Mouse (Mus musculus): ENCODE measurements around the gene Snai3. TPM values are rescaled to one million over a fixed set of nuclear protein-coding genes. Genes with fewer than 3 reads are reported as not detected.

The Snai3 gene
- total and polyA plus RNA-seq, 2 experiments from 2014 or later: 0.61 TPM; not detected in 1

DNA sequence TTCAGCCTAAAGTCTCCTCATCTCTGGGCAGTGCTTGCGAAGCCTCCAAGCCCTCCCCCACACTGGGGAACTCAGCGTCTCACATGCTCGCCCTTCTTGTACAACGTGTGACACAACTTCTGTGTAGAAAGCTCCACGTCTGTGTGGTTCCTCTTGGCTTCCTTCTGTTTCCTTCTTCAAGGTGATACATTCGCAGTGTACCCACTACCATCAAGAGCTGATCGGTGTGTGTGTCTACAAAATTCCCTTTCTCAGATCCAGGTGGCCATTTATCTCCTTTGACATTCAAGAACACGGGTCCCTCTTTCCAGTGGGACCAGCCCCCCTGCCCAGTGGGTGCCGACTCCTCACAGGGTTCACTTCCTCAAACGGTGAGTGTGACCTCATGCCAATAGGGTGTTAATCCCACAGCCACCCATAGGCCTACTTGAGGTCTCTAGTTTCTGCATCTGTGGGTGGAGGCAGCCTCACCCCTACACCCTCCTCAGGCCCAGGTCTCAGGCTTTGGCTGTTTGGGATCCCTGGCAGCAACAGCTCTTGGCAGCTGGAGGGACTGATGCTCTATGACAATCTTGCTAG is 30.4 kb downstream of the Snai3 start:
- Histone ChIP-seq H3K4me1 (ENCODE audit: control insufficient read depth, insufficient read depth) (peaks cover 7% of the 10 kb centered on the region; the same call in 1 of the 2 replicates), H3K4me2 (ENCODE audit: low read depth, low read length) (no peak overlapping the region), H3K27ac (ENCODE audit: low read depth) (no peak overlapping the region), H3K27me3 (ENCODE audit: control insufficient read depth, insufficient read depth, low read length) (no peaks in the 10 kb centered on the region), H3K4me3 (ENCODE audit: low read depth, low read length) (no peak overlapping the region), H3K9me3 (replicated peaks; ENCODE audit: control insufficient read depth, low read length) (no peaks in the 10 kb centered on the region), H3K36me3 (replicated peaks; ENCODE audit: control insufficient read depth, insufficient read depth, low read length) (peaks cover 19% of the 10 kb centered on the region; the same call in 1 of the 2 replicates), H3K9ac (replicated peaks; ENCODE audit: low read depth, low read length) (no peak overlapping the region)
- DNase-seq (ENCODE audit: low spot score) (no peak), ATAC-seq (ENCODE audit: insufficient read depth, low read depth) (no peak)
- TF ChIP-seq EP300 (IDR thresholded peaks at IDR 0.05; ENCODE audit: low read depth) (no peak), CTCF (IDR thresholded peaks at IDR 0.05; ENCODE audit: low read depth) (no peak)
- WGBS: 76% methylated on average over 10 of the region's 10 CpGs

DNA sequence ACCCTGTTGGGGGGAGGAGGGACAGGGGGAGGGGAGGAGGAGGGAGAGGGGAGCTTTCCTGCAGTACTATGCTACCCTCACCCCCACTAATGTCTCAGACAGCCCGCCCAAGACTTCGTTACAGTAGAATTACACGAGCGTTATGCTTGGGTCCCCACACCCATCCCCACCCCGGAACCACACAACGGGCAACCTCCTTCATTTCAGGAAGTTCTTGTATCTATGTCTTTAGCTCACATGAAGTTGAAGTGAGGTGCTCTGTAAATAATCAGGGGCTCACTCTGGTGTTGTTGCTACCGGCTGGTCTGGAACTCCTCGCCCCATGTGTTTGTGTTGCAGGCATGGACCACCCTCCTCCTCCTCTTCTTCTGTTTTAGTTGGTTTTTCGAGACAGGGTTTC is 32.4 kb downstream of the Snai3 start:
- Histone ChIP-seq H3K27me3 (ENCODE audit: control insufficient read depth, insufficient read depth, low read length) (no peaks in the 10 kb centered on the region), H3K27ac (ENCODE audit: low read depth) (no peak overlapping the region), H3K9ac (replicated peaks; ENCODE audit: low read depth, low read length) (no peak overlapping the region), H3K9me3 (replicated peaks; ENCODE audit: control insufficient read depth, low read length) (no peaks in the 10 kb centered on the region), H3K4me1 (ENCODE audit: control insufficient read depth, insufficient read depth) (peaks cover 13% of the 10 kb centered on the region; the same call in 1 of the 2 replicates), H3K36me3 (replicated peaks; ENCODE audit: control insufficient read depth, insufficient read depth, low read length) (peaks cover 19% of the 10 kb centered on the region; the same call in 1 of the 2 replicates), H3K4me3 (ENCODE audit: low read depth, low read length) (no peak overlapping the region), H3K4me2 (ENCODE audit: low read depth, low read length) (no peak overlapping the region)
- 88% methylated on average over 9 of the region's 9 CpGs for WGBS
- ATAC-seq (ENCODE audit: insufficient read depth, low read depth): no peak
- DNase-seq (ENCODE audit: low spot score): no peak
- TF ChIP-seq CTCF (IDR thresholded peaks at IDR 0.05; ENCODE audit: low read depth) (no peak), EP300 (IDR thresholded peaks at IDR 0.05; ENCODE audit: low read depth) (no peak)

DNA sequence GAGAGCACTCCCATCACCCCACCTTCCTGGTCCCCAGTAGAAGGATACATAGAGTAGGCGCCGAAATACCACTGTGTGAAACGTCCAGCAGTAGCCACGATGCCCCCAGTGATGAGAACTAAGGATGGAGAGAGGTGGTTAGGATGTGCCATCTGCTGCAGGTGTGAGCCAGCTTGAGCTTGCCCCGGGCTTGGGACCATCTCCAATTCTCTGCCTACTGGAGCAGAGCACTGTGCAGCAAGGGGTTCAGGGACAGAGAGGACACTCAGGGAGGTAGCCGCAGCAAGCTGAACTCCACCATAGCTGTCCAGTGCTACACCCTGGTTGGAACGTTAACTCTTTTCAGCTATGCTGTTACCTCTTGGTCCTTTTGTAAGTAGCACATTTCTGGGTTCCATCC is 32.9 kb downstream of the Snai3 start:
- Histone ChIP-seq H3K27ac (ENCODE audit: low read depth) (no peak overlapping the region), H3K36me3 (replicated peaks; ENCODE audit: control insufficient read depth, insufficient read depth, low read length) (peaks cover 19% of the 10 kb centered on the region; the same call in 1 of the 2 replicates), H3K4me1 (ENCODE audit: control insufficient read depth, insufficient read depth) (peaks cover 13% of the 10 kb centered on the region; the same call in 1 of the 2 replicates), H3K4me2 (ENCODE audit: low read depth, low read length) (no peak overlapping the region), H3K4me3 (ENCODE audit: low read depth, low read length) (no peak overlapping the region), H3K9ac (replicated peaks; ENCODE audit: low read depth, low read length) (no peak overlapping the region), H3K9me3 (replicated peaks; ENCODE audit: control insufficient read depth, low read length) (no peaks in the 10 kb centered on the region), H3K27me3 (ENCODE audit: control insufficient read depth, insufficient read depth, low read length) (no peaks in the 10 kb centered on the region)
- ATAC-seq (ENCODE audit: insufficient read depth, low read depth) (no peak), DNase-seq (ENCODE audit: low spot score) (no peak)
- TF ChIP-seq CTCF (IDR thresholded peaks at IDR 0.05; ENCODE audit: low read depth) (no peak), EP300 (IDR thresholded peaks at IDR 0.05; ENCODE audit: low read depth) (no peak)
- WGBS: 92% methylated on average over 7 of the region's 7 CpGs

DNA sequence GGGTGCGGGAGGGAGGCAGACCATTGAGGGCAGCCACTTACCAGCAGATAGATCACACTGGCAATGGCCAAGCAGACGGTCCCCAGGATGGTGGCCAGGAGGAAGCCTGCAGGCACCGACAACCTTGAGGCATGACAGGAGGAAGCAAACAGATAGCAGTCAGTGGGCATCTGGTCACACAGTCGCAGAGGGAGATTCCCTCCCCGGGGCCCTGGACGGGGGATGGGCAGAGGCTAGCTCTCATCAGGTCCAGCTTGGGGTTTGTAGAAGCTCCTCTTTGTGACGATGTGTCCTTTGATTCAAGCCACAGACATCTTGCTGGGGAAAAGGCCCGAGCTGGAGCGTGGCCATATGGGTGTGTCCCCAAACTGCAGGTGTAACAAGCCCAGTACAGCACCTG is 34.4 kb downstream of the Snai3 start:
- Histone ChIP-seq H3K9me3 (replicated peaks; ENCODE audit: control insufficient read depth, low read length) (no peaks in the 10 kb centered on the region), H3K27ac (ENCODE audit: low read depth) (no peak overlapping the region), H3K4me3 (ENCODE audit: low read depth, low read length) (no peak overlapping the region), H3K36me3 (replicated peaks; ENCODE audit: control insufficient read depth, insufficient read depth, low read length) (peaks cover 19% of the 10 kb centered on the region; the same call in 1 of the 2 replicates), H3K27me3 (ENCODE audit: control insufficient read depth, insufficient read depth, low read length) (no peaks in the 10 kb centered on the region), H3K9ac (replicated peaks; ENCODE audit: low read depth, low read length) (no peak overlapping the region), H3K4me1 (ENCODE audit: control insufficient read depth, insufficient read depth) (0 out of 2 replicates have a peak, but pooled peaks cover 6% of the 10 kb centered on the region), H3K4me2 (ENCODE audit: low read depth, low read length) (no peak overlapping the region)
- no peak for TF ChIP-seq CTCF (IDR thresholded peaks at IDR 0.05; ENCODE audit: low read depth)
- TF ChIP-seq EP300 (IDR thresholded peaks at IDR 0.05; ENCODE audit: low read depth): no peak
- ATAC-seq (ENCODE audit: insufficient read depth, low read depth) (no peak), DNase-seq (ENCODE audit: low spot score) (no peak)
- 55% methylated on average over 9 of the region's 9 CpGs for WGBS

DNA sequence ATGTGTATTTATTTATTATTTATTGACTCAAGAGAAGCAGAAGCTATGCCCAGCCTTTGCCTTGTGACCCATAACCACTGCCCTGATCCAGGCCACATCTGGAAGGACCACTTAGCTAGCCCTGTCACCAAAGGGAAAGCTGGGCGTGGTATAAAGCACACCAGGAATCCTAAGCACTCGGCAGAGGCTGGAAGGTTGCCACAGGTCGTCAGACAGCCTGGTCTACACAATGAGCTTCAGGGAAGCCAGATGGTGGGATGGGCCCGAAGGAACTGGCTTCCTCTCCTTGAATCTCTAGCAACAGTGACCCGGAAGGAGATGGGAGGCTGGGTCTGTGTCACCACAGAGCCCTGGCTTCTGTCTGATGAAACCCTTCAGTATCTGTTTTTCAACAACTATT is 36.9 kb downstream of the Snai3 start:
- H3K4me2 ChIP-seq (ENCODE audit: low read depth, low read length): no peak overlapping the region
- H3K27ac ChIP-seq (ENCODE audit: low read depth): no peak overlapping the region
- DNase-seq (ENCODE audit: low spot score) (peak; percentile 62), ATAC-seq (ENCODE audit: insufficient read depth, low read depth) (peak; percentile 71)
- no peak for TF ChIP-seq EP300 (IDR thresholded peaks at IDR 0.05; ENCODE audit: low read depth)
- no peak for TF ChIP-seq CTCF (IDR thresholded peaks at IDR 0.05; ENCODE audit: low read depth)
- H3K4me1 ChIP-seq (ENCODE audit: control insufficient read depth, insufficient read depth): 0 out of 2 replicates have a peak, but pooled peaks cover 6% of the 10 kb centered on the region
- peaks cover 19% of the 10 kb centered on the region; the same call in 1 of the 2 replicates for H3K36me3 ChIP-seq (replicated peaks; ENCODE audit: control insufficient read depth, insufficient read depth, low read length)
- no peaks in the 10 kb centered on the region for H3K9me3 ChIP-seq (replicated peaks; ENCODE audit: control insufficient read depth, low read length)
- 22% methylated on average over 5 of the region's 5 CpGs for WGBS
- no peak overlapping the region for H3K9ac ChIP-seq (replicated peaks; ENCODE audit: low read depth, low read length)
- H3K4me3 ChIP-seq (ENCODE audit: low read depth, low read length): no peak overlapping the region
- H3K27me3 ChIP-seq (ENCODE audit: control insufficient read depth, insufficient read depth, low read length): no peaks in the 10 kb centered on the region

DNA sequence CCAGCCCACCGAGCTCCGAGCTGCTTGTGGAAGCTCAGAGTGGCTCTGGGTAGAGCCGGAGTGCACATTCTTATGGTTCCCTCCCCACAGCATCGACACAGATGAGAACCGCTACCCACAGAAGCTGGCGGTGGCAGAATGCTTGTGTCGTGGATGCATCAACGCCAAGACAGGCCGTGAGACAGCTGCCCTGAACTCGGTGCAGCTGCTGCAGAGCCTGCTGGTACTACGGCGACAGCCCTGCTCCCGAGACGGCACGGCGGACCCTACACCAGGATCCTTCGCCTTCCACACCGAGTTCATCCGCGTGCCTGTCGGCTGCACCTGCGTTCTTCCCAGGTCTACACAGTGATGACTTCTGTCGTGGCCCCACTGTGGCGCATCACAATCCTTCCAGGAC is 37.3 kb downstream of the Snai3 start:
- WGBS: 81% methylated on average over 24 of the region's 24 CpGs
- H3K4me1 ChIP-seq (ENCODE audit: control insufficient read depth, insufficient read depth): 0 out of 2 replicates have a peak, but pooled peaks cover 6% of the 10 kb centered on the region
- TF ChIP-seq EP300 (IDR thresholded peaks at IDR 0.05; ENCODE audit: low read depth) (no peak), CTCF (IDR thresholded peaks at IDR 0.05; ENCODE audit: low read depth) (no peak)

More for the DNA sequence above, 37.3 kb downstream of the Snai3 start:
- no peak overlapping the region for H3K4me2 ChIP-seq (ENCODE audit: low read depth, low read length)
- ATAC-seq (ENCODE audit: insufficient read depth, low read depth): no peak
- H3K36me3 ChIP-seq (replicated peaks; ENCODE audit: control insufficient read depth, insufficient read depth, low read length): peaks cover 21% of the 10 kb centered on the region
- no peaks in the 10 kb centered on the region for H3K9me3 ChIP-seq (replicated peaks; ENCODE audit: control insufficient read depth, low read length)
- no peaks in the 10 kb centered on the region for H3K27me3 ChIP-seq (ENCODE audit: control insufficient read depth, insufficient read depth, low read length)
- DNase-seq (ENCODE audit: low spot score): no peak
- no peak overlapping the region for H3K4me3 ChIP-seq (ENCODE audit: low read depth, low read length)
- no peak overlapping the region for H3K9ac ChIP-seq (replicated peaks; ENCODE audit: low read depth, low read length)
- H3K27ac ChIP-seq (ENCODE audit: low read depth): no peak overlapping the region
